Mouse (Mus musculus): ENCODE data around the gene Rpl15.
"Not testable (repeated sequence)": the region's sequence is repeated elsewhere in the genome, so short reads cannot be mapped to it uniquely, and the experiment has no call there.

DNA sequence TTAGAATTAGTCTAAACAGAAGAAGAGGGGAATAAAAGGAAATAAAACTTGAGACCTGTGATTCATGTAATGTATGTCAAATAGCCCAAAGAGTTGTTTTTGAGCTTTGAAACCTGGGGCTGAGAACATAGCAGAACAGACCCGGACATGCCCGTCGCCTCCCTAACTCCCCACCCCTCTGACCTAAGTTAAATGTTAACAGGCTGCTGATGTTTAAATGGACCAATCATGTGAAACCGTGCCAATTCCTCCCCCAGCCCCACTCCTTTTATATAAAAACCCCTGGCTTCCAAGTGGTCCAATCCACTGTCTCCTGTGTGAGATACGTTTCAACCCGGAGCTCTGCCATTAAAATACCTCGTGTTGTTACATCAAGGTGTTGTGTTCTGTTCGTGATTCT, 39.3 kb downstream of the Rpl15 start:
- TF ChIP-seq POLR2A (IDR thresholded peaks at IDR 0.05; ENCODE audit: low read depth, low read length); CTCF (IDR thresholded peaks at IDR 0.05; ENCODE audit: extremely low read depth, insufficient read depth, insufficient read length, insufficient replicate concordance): not testable (repeated sequence)

Measured in spleen, adult 2 months (tissue).